Mouse (Mus musculus) embryonic facial prominence, embryonic 11.5 days (tissue): Measurements from ENCODE around the gene Vamp1. TPM values are rescaled to one million over a fixed set of nuclear protein-coding genes. Genes with fewer than 3 reads are reported as not detected.
A peak's percentile ranks its signal among the peaks of the same experiment; 100 is the strongest.
"Not testable (repeated sequence)": the region's sequence is repeated elsewhere in the genome, so short reads cannot be mapped to it uniquely, and the experiment has no call there.

Experiments used
- ATAC-seq: fragments of 200-750 bp; cut with Nextera tagmentation; replicated peaks from 2 replicates; pipeline ENCODE4 v1.8.0; 2017; ENCODE audit warnings: low read depth; ENCODE audit not compliant: insufficient number of reproducible peaks, low FRiP score, low TSS enrichment
- DNase-seq: peaks from one replicate; pipeline ENCODE4 v3.0.0-alpha.2; 2015; ENCODE audit warnings: low spot score
- H3K27ac ChIP-seq: fragments of 300-500 bp; sonication (generic); replicated peaks from 2 replicates; pipeline ENCODE4 v1.5.1; 2014; ENCODE audit warnings: mild to moderate bottlenecking, low read depth, low read length, control low read depth
- H3K27me3 ChIP-seq: fragments of 300-500 bp; sonication (generic); 2 replicates; pipeline ENCODE4 v1.6.1; 2014; ENCODE audit warnings: mild to moderate bottlenecking, low read length, moderate library complexity, mixed read lengths; ENCODE audit not compliant: control insufficient read depth, insufficient read depth
- H3K36me3 ChIP-seq: fragments of 300-500 bp; sonication (generic); replicated peaks from 2 replicates; pipeline ENCODE4 v1.6.1; 2014; ENCODE audit warnings: low read depth, mild to moderate bottlenecking, low read length, moderate library complexity, mixed read lengths; ENCODE audit not compliant: control insufficient read depth, insufficient read depth
- H3K4me1 ChIP-seq: fragments of 300-500 bp; sonication (generic); 2 replicates; pipeline ENCODE4 v1.6.1; 2014; ENCODE audit warnings: low read length, mixed read lengths; ENCODE audit not compliant: control insufficient read depth, insufficient read depth
- H3K4me2 ChIP-seq: fragments of 300-500 bp; sonication (generic); 2 replicates; pipeline ENCODE4 v1.6.1; 2014; ENCODE audit warnings: low read depth, mild to moderate bottlenecking, control low read depth, low read length, moderate library complexity
- H3K4me3 ChIP-seq: fragments of 300-500 bp; sonication (generic); 2 replicates; pipeline ENCODE4 v1.5.1; 2014; ENCODE audit warnings: low read depth, low read length, control low read depth
- H3K9ac ChIP-seq: fragments of 300-500 bp; sonication (generic); replicated peaks from 2 replicates; pipeline ENCODE4 v1.6.1; 2014; ENCODE audit warnings: mild to moderate bottlenecking, control low read depth, low read length
- H3K9me3 ChIP-seq: fragments of 300-500 bp; sonication (generic); replicated peaks from 2 replicates; pipeline ENCODE4 v1.6.1; 2016; ENCODE audit warnings: mild to moderate bottlenecking, low read length, inconsistent platforms, mixed read lengths; ENCODE audit not compliant: control insufficient read depth
- WGBS: fragments of 180-500 bp; shearing (Covaris S2); extraction: QIAGEN DNeasy Blood & Tissue Kit; methylation state at CpG from one replicate; pipeline ENCODE4 v1.1.7; 2014; 5-methylcytosine and 5-hydroxymethylcytosine counted together
- polyA plus RNA-seq: library from polyadenylated mRNA; unstranded; fragments of >200 nt; fragmentation: Nextera tagmentation; extraction: Ambion mirVana; gene quantifications from 2 replicates; pipeline ENCODE4 v1.2.1, GENCODE M21; 2014

Vamp1 gene
- polyA plus RNA-seq, 1 experiment from 2014 or later = 1.4 TPM

- H3K4me3 ChIP-seq, H3K9ac ChIP-seq, ATAC-seq, DNase-seq, H3K27me3 ChIP-seq, H3K36me3 ChIP-seq, H3K4me2 ChIP-seq, H3K4me1 ChIP-seq, H3K9me3 ChIP-seq, H3K27ac ChIP-seq: not testable (repeated sequence)
- 65% methylated on average over 6 of the region's 6 CpGs for WGBS
Observed at GRCm38 (mm10) chr6:125266600-125266999, 51.2 kb downstream of the Vamp1 start.

GRCm38 (mm10) chr6:125267469-125267868 is 52.1 kb downstream of the Vamp1 start:
- no peaks in the 10 kb centered on the region; the same call in 1 of the 2 replicates for H3K4me1 ChIP-seq
- H3K9ac ChIP-seq = no peak overlapping the region
- no peak overlapping the region for H3K27ac ChIP-seq
- WGBS = 89% methylated on average over 3 of the region's 3 CpGs
- H3K4me2 ChIP-seq = no peak overlapping the region
- H3K4me3 ChIP-seq = no peak overlapping the region
- no peaks in the 10 kb centered on the region for H3K36me3 ChIP-seq
- no peak for DNase-seq
- ATAC-seq = no peak
- no peaks in the 10 kb centered on the region for H3K27me3 ChIP-seq
- no peaks in the 10 kb centered on the region for H3K9me3 ChIP-seq

- no peaks in the 10 kb centered on the region for H3K36me3 ChIP-seq
- ATAC-seq = no peak
- H3K4me1 ChIP-seq = no peaks in the 10 kb centered on the region; the same call in 1 of the 2 replicates
- no peaks in the 10 kb centered on the region for H3K9me3 ChIP-seq
- no peak overlapping the region for H3K4me3 ChIP-seq
- H3K27ac ChIP-seq = no peak overlapping the region
- H3K9ac ChIP-seq = no peak overlapping the region
- H3K27me3 ChIP-seq = no peaks in the 10 kb centered on the region
- 33% methylated on average over 6 of the region's 6 CpGs for whole genome bisulfite sequencing
- DNase-seq = no peak
- H3K4me2 ChIP-seq = no peak overlapping the region
Observed at GRCm38 (mm10) chr6:125268799-125269198, 53.4 kb downstream of the Vamp1 start.

- H3K4me1 ChIP-seq = no peaks in the 10 kb centered on the region; the same call in 1 of the 2 replicates
- ATAC-seq (peak; percentile 79), DNase-seq (peak; percentile 91)
- H3K9ac ChIP-seq = peak overlapping the region; percentile 28
- H3K36me3 ChIP-seq = no peaks in the 10 kb centered on the region
- H3K9me3 ChIP-seq = no peaks in the 10 kb centered on the region
- H3K4me3 ChIP-seq = no peak overlapping the region
- 12% methylated on average over 17 of the region's 17 CpGs for WGBS
- peak overlapping the region; percentile 25; the same call in 1 of the 2 replicates for H3K4me2 ChIP-seq
- H3K27ac ChIP-seq = no peak overlapping the region
- H3K27me3 ChIP-seq = no peaks in the 10 kb centered on the region
Observed at GRCm38 (mm10) chr6:125271455-125272227, 56.3 kb downstream of the Vamp1 start.

- Histone ChIP-seq H3K4me1 (no peaks in the 10 kb centered on the region; the same call in 1 of the 2 replicates), H3K4me3 (no peak overlapping the region), H3K4me2 (no peak overlapping the region), H3K27ac (no peak overlapping the region), H3K27me3 (no peaks in the 10 kb centered on the region), H3K9ac (no peak overlapping the region), H3K9me3 (no peaks in the 10 kb centered on the region), H3K36me3 (no peaks in the 10 kb centered on the region)
- DNase-seq (no peak), ATAC-seq (no peak)
- WGBS = 78% methylated on average over 10 of the region's 10 CpGs
Observed at GRCm38 (mm10) chr6:125272228-125272785, 57.0 kb downstream of the Vamp1 start.

- 58% methylated on average over 15 of the region's 15 CpGs for WGBS
Observed at GRCm38 (mm10) chr6:125274841-125275563, 59.7 kb downstream of the Vamp1 start.

GRCm38 (mm10) chr6:125279729-125280128 is 64.4 kb downstream of the Vamp1 start:
- H3K36me3 ChIP-seq = no peaks in the 10 kb centered on the region
- no peak overlapping the region for H3K4me2 ChIP-seq
- no peaks in the 10 kb centered on the region for H3K9me3 ChIP-seq
- H3K27ac ChIP-seq = no peak overlapping the region
- no peaks in the 10 kb centered on the region for H3K27me3 ChIP-seq
- no peaks in the 10 kb centered on the region for H3K4me1 ChIP-seq
- no peak overlapping the region for H3K4me3 ChIP-seq
- H3K9ac ChIP-seq = no peak overlapping the region
- 68% methylated on average over 8 of the region's 8 CpGs for WGBS
- DNase-seq (no peak), ATAC-seq (no peak)

More at GRCm38 (mm10) chr6:125274841-125275563, 59.7 kb downstream of the Vamp1 start:
- no peak overlapping the region for H3K4me3 ChIP-seq
- no peak overlapping the region for H3K4me2 ChIP-seq
- no peaks in the 10 kb centered on the region; the same call in 1 of the 2 replicates for H3K4me1 ChIP-seq
- H3K27me3 ChIP-seq = no peaks in the 10 kb centered on the region
- no peaks in the 10 kb centered on the region for H3K36me3 ChIP-seq
- ATAC-seq = no peak
- H3K9me3 ChIP-seq = no peaks in the 10 kb centered on the region
- H3K9ac ChIP-seq = no peak overlapping the region
- peak; percentile 60 for DNase-seq
- no peak overlapping the region for H3K27ac ChIP-seq

- not testable (repeated sequence) for H3K4me3 ChIP-seq, DNase-seq, H3K36me3 ChIP-seq, H3K4me1 ChIP-seq, H3K9me3 ChIP-seq, H3K27ac ChIP-seq, ATAC-seq, H3K9ac ChIP-seq, H3K4me2 ChIP-seq, H3K27me3 ChIP-seq
- WGBS = 92% methylated on average over 13 of the region's 13 CpGs
Observed at GRCm38 (mm10) chr6:125282721-125283120, 67.4 kb downstream of the Vamp1 start.
